In the genomic region with DNA sequence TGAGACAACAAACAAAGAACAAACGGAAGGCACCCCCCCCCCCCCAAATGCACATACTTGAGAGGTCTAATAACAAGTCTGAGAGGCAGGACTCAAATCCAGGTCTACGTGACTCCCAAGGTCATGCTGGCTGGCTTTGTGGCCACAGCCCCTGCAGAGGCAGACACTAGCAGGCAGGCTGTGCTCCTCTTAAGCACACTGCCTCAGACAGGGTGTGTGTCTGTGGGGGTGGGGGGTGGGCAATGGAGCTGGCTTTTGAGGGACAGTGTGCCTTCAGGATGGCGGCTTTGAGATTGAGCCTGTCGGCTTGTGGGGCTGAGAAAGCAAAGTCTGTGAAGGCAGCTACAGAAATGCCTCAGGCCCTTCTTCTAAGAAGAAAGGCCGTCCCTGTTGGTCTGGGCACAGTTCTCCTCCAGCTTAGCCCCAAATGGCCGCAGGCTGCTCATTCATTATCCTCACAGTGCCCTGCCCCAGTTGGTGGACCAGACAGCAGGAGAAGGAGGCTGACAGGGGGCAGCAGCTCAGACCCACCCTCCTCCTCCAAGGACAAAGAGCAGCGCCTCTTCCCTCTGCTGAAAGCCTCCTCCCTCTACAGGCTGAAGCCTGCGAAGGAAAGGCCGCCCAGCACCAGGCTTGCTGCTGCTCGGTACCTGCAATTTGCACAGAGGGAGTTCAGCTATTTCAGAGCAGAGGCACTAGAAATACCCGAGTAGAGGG, we compare ENCODE assay signal across 11 mouse cellular contexts.
DNase-seq lines count a peak whose midpoint lies in the region; ATAC-seq lines count a peak whose summit lies in the region.
"Had no signal": no experiment of that assay in that cellular context is flagged by ENCODE, and none has a peak within 500 bp of the region (broad histone marks: within the 10 kb centered on the region; RNA-seq: fewer than 3 reads in every experiment).

No protein-coding gene starts in this region.

- peak overlapping the region; percentile 78 for H3K27ac ChIP-seq in forebrain, embryonic 16.5 days (ENCODE audit: low read length)
- peak overlapping the region; percentile 89 for H3K27ac ChIP-seq in midbrain, embryonic 13.5 days

- H3K36me3 ChIP-seq in forebrain, embryonic 16.5 days (ENCODE audit: control insufficient read depth, insufficient read depth), result no peaks in the 10 kb centered on the region
- no peaks in the 10 kb centered on the region for H3K36me3 ChIP-seq in midbrain, embryonic 13.5 days

- H3K4me1 ChIP-seq in forebrain, embryonic 16.5 days (replicated peaks; ENCODE audit: control insufficient read depth, insufficient read depth, low read length), result peaks cover 17% of the 10 kb centered on the region
- H3K4me1 ChIP-seq in midbrain, embryonic 13.5 days (replicated peaks), result peaks cover 54% of the 10 kb centered on the region

- peak; percentile 17 for DNase-seq in cerebellum, adult 9-11 months
- DNase-seq in cerebellum, adult 8-10 months, result no peak
- peak; percentile 14 for DNase-seq in Muller cell, postnatal 12 days (ENCODE audit: inconsistent ontology term)
- DNase-seq in lung, postnatal 4 days, result no peak
- no peak for DNase-seq in gastrocnemius, adult 18-20 months (ENCODE audit: low spot score)
- DNase-seq: kidney, adult 2 months; lung, adult 2 months had no signal

- ATAC-seq in forebrain, embryonic 16.5 days, result peak; percentile 77
- ATAC-seq in midbrain, embryonic 13.5 days, result peak; percentile 88
- ATAC-seq in inflammation-experienced regulatory T-cells, adult 6 months, result no peak

- H3K4me3 ChIP-seq in forebrain, embryonic 16.5 days (replicated peaks; ENCODE audit: low read length), result no peak overlapping the region
- H3K4me3 ChIP-seq in midbrain, embryonic 13.5 days (replicated peaks), result no peak overlapping the region
- H3K4me3 ChIP-seq: erythroblast, embryonic 14.5 days had no signal

- H3K4me2 ChIP-seq in forebrain, embryonic 16.5 days (ENCODE audit: low read length), result no peak overlapping the region
- no peak overlapping the region for H3K4me2 ChIP-seq in midbrain, embryonic 13.5 days (replicated peaks)

- H3K9me3 ChIP-seq in forebrain, embryonic 16.5 days (ENCODE audit: control insufficient read depth, low read length), result no peaks in the 10 kb centered on the region
- no peaks in the 10 kb centered on the region for H3K9me3 ChIP-seq in midbrain, embryonic 13.5 days

- H3K9ac ChIP-seq in forebrain, embryonic 16.5 days (replicated peaks; ENCODE audit: low read depth, low read length), result peak overlapping the region; percentile 40
- H3K9ac ChIP-seq in midbrain, embryonic 13.5 days (replicated peaks), result peak overlapping the region; percentile 46

- no peaks in the 10 kb centered on the region for H3K27me3 ChIP-seq in forebrain, embryonic 16.5 days (replicated peaks; ENCODE audit: control insufficient read depth, insufficient read depth, low read length)
- H3K27me3 ChIP-seq in midbrain, embryonic 13.5 days, result no peaks in the 10 kb centered on the region

- WGBS in forebrain, embryonic 16.5 days, result 8% methylated on average over 11 of the region's 11 CpGs
- WGBS in midbrain, embryonic 13.5 days, result 10% methylated on average over 11 of the region's 11 CpGs

Comparison
In these comparisons a context has a peak if more than half of its experiments do, and no peak if none do; other contexts are left out.
1. DNase-seq: peak in cerebellum, adult 9-11 months (single experiment) and Muller cell, postnatal 12 days (single experiment); none in cerebellum, adult 8-10 months (single experiment), lung, postnatal 4 days (0 of 2) and gastrocnemius, adult 18-20 months (single experiment).